Mouse (Mus musculus): ENCODE measurements around the gene Kcnc1.

GRCm38 (mm10) chr7:46353216-46353615 is 43.1 kb upstream of the Kcnc1 start:
- TF ChIP-seq CTCF (conservative IDR thresholded peaks at IDR 0.05; ENCODE audit: insufficient read depth, insufficient read length, low read depth, low read length) (no peak), POLR2A (IDR thresholded peaks at IDR 0.05; ENCODE audit: low read depth, low read length) (no peak)
